Mouse (Mus musculus): ENCODE measurements around the gene Hsd17b10.

DNA sequence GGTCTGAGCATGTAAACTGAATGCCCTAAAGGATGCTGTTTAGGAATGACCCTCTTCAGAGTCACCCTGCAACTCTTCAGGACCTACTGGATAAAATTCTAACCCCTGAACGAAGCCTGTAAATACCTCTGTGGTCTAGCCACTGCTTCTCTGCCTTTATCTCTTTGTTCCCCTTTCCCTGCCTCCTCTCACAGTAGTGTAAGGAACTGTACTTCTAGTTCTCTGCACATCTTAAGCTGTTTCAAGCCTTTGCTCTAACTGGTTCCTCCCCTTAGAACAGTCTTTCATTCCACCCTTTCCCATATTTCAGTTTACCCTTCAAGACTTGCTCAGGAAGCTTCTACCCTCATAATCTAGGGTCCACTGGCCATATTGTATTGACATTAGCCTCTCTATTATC, 6.2 kb downstream of the Hsd17b10 start:
- TF ChIP-seq CTCF (IDR thresholded peaks at IDR 0.05) (no peak), EP300 (IDR thresholded peaks at IDR 0.05) (no peak)
